Mouse (Mus musculus): ENCODE data around the gene 1700016D06Rik. TPM values are rescaled to one million over a fixed set of nuclear protein-coding genes. Genes with fewer than 3 reads are reported as not detected.

1700016D06Rik gene
- total RNA-seq, 2 experiments from 2014 or later, result not detected

DNA sequence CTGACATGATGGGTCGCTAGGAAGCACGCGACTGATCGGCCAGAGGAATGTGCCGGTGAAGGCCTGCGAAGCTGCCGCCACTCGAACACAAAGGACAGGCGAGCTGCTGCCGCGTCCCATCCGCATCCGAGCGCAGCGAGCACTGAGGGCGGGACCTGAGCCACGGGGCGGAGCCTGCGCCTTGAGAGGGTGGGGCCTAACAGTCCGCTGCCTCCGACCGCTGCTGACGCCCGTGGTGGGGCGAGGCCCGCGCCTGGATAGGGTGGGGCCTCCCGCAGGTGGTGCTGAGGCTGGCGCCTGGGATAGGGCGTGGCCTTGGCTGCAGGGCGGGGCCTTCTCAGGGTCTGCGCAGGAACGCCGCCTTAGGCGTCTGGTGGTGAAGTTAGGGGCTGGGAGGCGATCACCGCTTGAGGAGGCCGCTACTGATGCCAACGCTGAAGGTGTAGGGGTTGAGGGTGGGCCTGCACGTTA, 65.2 kb downstream of the 1700016D06Rik start, which contains the start of gene Ankrd10:
Gene Ankrd10 (minus strand): TSS at position 147 of the 471 bp plus-strand sequence.
- ATAC-seq (ENCODE audit: poor library complexity, severe bottlenecking), result peak; percentile 89

DNA sequence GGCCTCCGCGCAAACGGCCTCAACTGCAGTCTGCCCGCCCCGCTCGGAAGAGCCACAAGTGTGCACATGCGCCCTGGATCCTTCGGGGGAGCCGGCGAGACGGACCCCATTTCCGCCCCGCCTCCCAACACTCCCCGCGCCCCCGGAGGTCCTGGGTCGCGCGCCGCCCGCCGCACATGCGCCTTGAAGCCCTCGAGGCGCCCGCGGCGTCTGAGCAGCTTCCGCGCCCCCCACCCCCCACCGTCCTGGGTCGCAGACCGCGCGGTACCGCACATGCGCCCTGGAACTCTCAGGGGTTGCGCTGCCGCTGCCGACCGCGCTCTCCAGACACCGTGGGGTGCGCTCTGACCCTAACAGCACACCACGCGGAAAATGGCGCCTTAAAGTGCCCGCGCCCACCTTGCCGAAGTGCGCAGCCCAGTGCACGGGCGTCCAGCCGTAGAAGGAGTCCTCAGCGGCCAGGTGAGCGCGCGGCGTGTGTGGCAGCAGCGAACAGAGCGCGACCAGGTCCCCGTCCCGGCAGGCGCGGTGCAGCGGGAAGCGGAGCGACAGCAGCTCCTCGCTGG, 65.8 kb downstream of the 1700016D06Rik start:
- ATAC-seq (ENCODE audit: poor library complexity, severe bottlenecking), result peak; percentile 38

DNA sequence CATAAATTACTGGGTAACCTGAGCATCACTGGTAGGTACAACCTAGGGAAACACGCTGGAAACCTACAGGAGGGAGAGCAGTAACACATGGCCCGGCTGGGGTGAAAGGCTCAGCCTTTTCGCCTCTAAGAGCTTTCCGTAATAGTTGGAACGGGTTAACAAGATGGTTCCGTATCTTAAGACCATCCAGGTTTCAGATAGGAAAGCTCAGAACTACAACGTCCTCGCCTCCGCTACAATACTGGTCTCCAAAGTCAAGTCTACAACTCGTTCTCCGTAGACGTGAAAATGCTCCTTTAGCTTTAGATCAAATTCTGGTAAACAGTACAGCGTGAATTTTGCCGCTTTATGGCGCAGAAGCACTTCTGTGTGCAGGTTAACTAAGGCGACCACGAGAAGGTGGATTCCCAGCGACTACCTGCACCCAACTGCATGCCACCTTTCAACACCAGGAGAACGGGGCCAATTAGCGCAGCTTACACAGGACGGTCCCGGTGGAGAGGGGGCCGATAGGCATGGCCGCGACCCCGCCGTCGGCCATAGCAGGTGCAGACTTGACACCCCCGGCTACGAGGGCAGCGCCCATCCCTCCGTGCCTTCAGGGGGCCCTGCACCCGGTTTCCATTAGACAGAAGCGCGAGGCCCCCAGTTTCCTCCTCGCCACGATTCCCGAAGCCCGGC, 66.4 kb downstream of the 1700016D06Rik start:
- ATAC-seq (ENCODE audit: poor library complexity, severe bottlenecking), result no peak

DNA sequence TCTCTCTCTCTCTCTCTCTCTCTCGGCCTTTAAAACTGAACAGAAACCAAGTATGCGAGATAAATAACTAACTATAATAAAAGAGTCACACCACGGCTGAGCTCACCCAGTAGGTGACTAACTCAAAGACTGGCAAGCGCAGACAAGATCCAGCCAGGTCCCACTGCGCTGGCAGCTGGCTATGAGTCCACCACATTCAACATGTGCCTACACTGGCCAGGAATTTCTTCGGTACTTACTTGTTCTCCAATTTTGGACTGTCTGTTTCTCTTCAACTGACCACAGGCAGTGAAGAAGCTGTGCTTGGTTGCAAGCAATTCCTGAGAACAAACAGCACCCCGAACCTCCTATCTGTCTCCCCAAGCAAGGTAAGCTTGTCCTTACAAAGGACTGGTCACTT, 67.4 kb downstream of the 1700016D06Rik start:
- ATAC-seq (ENCODE audit: poor library complexity, severe bottlenecking), result no peak

DNA sequence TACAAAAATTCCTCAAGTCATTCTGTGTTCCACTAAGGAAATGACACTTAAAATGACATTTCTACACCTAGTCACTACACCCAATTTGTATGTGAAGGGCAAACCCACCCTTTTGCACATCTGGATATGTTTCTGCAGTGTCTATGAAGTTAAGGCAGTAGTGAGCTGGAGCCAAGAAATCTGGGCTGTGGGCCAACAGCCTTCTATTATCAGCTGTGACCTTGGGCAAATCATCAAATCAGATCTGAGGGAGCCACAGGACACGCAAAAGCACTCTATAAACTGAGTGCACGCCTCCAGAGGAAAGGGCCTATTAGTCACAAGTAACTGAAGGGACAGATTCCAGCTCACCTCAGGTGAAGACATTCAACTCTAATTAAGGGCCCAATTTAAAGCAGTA, 68.5 kb downstream of the 1700016D06Rik start:
- no peak for ATAC-seq (ENCODE audit: poor library complexity, severe bottlenecking)

DNA sequence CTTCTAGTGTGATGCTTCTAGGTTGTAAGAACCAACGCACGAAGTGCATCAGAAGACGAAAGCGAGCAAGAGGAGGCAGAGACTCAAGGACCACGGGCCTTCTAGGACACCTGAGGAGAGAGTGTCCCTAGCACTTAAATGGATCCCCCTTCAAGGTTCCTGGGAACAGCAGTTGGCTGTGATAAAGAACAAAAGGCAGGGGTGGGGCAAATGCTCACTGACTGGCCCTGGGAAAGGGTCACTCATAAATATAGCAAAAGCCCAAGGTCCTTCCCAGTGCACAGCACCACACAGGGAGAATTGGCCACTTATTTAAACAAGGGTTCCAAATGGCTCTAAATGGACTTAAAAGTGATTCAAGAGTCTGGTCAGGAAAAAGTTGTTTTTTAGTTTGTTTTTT, 71.7 kb downstream of the 1700016D06Rik start:
- ATAC-seq (ENCODE audit: poor library complexity, severe bottlenecking), result no peak

DNA sequence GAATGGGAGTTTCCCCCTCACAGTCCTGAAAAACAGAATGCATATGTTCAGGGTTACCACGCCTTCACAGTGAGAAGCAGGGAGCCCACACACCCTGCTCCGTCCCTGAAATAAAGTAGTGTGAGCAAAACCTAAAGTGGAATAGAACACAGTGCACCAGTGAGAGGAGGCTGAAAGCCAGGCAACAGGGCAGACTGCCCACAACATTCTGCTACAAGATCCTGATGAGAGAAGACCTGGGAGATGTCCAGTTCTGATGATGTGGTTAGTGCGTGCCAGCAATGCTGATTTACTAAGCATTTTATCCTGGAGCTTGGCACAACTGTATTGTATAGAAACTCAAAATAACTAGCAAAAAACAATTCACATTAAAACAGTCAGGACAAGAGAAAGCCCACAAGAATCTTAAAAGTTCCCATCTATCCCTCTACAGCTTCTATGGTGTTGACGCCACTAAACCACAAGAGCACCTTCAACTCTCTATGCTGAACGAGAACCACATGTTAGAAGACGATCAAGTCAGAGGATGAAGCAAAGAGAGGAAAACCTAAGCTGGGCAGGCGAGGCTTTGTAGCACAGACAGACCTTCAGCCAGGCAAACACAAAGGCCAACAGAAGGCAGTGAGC, 72.2 kb downstream of the 1700016D06Rik start:
- ATAC-seq (ENCODE audit: poor library complexity, severe bottlenecking), result no peak

DNA sequence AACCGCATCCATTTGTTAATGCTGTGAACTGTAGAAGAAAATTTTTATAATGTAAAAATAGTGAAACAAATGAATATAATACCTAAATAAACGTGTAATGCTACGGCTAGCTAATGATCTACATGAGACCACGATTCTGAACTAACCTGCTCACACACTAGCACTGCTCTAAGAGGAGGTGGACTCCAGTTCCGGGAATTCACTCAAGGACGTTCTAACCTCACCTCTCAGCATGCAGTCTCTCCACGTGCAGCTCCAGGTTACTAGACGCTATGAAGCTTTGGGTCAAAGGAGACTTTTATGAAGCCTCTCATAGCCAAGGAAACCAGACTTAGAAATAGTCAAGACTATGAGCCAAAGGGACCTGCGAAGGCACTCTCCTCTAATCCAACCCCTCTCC, 73.1 kb downstream of the 1700016D06Rik start:
- no peak for ATAC-seq (ENCODE audit: poor library complexity, severe bottlenecking)

DNA sequence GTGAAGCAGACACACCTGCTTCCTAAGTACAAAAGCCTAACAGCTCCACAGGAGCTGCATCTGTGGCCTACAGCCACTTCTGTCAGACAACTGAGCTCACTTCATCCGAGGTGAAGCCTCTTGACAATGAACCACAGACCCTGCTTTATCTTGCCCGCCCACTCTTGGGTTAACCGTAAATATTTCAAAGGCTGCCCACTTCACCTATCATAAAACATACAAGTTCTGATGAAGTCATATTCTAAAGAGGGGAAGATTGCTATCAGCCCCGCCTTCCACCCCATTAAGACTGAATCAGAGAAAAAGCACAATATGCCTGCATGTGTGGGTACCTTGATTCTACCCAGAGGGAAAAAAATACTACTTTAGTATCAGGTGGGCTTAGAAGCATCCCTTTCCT, 75.8 kb downstream of the 1700016D06Rik start:
- ATAC-seq (ENCODE audit: poor library complexity, severe bottlenecking), result no peak

DNA sequence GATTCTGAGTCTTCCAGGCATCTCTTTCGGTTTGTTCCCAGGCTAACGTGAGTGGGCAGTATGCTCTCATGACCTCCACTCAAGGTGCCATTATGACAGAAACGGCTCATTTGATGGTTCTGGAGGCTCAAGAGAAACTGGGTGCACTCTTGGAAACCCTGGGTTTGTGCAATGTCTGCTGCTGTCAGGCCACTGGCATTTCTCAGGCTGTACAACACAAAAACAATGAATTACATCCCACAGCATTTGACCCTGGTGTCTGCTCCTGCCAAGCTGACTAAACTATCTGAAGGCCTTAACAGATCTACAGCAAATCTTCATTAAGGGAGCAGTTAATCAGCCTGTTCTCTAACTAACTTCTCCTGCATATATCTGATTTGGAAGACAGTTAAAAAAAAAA, 81.8 kb downstream of the 1700016D06Rik start:
- no peak for ATAC-seq (ENCODE audit: poor library complexity, severe bottlenecking)

DNA sequence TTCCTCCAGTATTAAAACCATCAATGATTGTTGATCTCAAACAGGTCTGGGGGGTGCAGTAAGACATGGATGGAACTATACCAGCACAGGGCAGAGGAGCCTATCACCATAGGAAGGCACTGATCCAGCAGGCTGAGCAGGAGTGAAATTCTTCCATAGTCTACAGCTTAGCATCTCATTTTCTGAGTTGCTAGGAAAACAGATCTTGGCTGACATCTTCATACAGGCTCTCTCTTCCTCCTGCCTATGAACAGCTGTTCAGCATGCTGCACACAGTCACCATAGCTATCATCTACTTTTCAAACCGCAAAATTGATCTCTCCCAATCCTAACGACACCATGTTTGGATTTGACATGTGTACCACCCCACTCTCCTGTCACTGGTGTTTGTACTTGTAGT, 82.8 kb downstream of the 1700016D06Rik start:
- no peak for ATAC-seq (ENCODE audit: poor library complexity, severe bottlenecking)

DNA sequence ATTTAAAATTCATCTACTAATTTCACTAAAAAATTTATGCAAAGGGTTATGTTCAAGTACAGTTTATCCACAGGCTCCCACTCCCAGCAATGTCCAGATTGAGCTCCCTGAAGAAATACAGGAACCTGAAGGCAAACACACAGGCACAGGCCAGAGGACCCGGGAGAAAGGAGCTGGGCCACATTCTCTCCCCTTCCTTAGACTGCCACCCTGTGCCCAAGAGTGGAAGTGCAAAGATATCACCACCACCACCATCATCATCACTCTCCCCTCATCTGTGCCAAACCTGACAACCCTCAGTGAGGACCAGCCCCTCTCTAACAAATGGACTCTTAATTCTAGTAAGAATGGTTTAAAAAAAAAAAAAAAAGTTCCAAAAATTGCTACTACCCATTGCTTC, 84.6 kb downstream of the 1700016D06Rik start:
- peak; percentile 92 for ATAC-seq (ENCODE audit: poor library complexity, severe bottlenecking)

DNA sequence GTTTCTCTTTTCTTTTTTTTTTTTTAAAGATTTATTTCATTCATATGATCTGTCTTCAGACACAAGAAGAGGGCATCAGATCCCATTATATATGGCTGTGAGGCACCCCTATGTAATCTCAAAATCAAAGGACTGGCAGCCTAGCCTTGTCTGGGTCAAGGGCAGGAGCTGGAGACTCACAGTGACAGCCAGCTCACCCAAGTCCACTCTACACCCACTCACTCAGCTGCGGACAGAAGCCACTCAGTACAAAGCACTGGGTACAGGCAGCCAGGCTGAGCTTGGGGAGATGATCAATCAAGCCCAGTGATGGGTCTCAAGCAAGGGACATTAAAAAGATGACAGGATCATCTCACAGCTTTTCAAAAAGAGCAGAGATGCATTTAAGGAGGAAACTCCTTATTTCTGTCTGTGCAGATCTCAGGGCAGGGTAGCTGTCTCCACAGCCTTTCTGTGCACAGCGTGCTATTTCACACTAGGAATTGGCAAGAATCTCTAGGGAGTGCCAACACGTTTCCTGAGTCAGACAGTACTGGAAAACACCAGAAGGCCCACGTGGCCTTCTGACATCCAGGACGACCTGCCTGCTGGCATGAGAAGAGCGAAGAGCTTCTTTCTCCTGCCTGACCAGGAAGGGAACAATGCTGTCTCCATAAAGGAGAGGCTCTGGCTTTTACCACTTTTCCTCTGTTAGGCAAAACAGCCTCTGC, 86.6 kb downstream of the 1700016D06Rik start:
- ATAC-seq (ENCODE audit: poor library complexity, severe bottlenecking), result no peak

DNA sequence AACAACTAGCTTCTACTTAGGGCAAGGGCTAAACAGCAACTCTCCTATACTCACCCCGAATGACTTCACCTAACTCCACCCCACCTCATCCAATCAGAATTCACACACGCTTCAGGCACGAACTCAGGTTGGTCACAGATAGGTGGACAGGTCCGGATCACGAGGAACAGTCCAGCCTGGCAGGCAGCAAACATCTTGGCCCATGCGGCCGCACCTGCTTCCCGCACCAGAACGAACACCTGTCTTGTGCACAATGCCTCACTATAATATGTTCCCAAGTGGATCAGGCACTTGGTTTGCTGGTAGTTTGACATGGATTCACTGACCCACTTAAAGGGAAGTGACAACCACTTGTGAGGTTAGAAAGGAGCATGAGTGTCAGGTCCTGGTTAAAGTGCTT, 92.0 kb downstream of the 1700016D06Rik start:
- ATAC-seq (ENCODE audit: poor library complexity, severe bottlenecking), result no peak

Other genes with a start within 250 kb of the 1700016D06Rik start
- gene Rab20, start 222.4 kb downstream of the 1700016D06Rik start, total RNA-seq (2015), result 2.5 and 3.5 TPM in 2 replicates
- gene Rab20, start 222.4 kb downstream of the 1700016D06Rik start, total RNA-seq (2017), result 3.3 and 7.7 TPM in 2 replicates
- 39.8 and 53.9 TPM in 2 replicates for gene Naxd, start 203.6 kb downstream of the 1700016D06Rik start, total RNA-seq (2015)
- 45.7 and 58.1 TPM in 2 replicates for gene Naxd, start 203.6 kb downstream of the 1700016D06Rik start, total RNA-seq (2017)
- gene Cars2, start 150.3 kb downstream of the 1700016D06Rik start, total RNA-seq (2015), result 17.2 and 20.7 TPM in 2 replicates
- 23.3 and 25.5 TPM in 2 replicates for gene Cars2, start 150.3 kb downstream of the 1700016D06Rik start, total RNA-seq (2017)
- gene Ing1, start 145.5 kb downstream of the 1700016D06Rik start, total RNA-seq (2015), result 42.5 and 42.9 TPM in 2 replicates
- 47.4 and 55.3 TPM in 2 replicates for gene Ing1, start 145.5 kb downstream of the 1700016D06Rik start, total RNA-seq (2017)
- 32.8 and 37.5 TPM in 2 replicates for gene Ankrd10, start 65.3 kb downstream of the 1700016D06Rik start, total RNA-seq (2015)
- gene Ankrd10, start 65.3 kb downstream of the 1700016D06Rik start, total RNA-seq (2017), result 27.2 and 29.4 TPM in 2 replicates
- 39.5 and 48.5 TPM in 2 replicates for gene Arhgef7, start 26.7 kb upstream of the 1700016D06Rik start, total RNA-seq (2015)
- 25.0 and 27.0 TPM in 2 replicates for gene Arhgef7, start 26.7 kb upstream of the 1700016D06Rik start, total RNA-seq (2017)
- gene Tex29, start 139.4 kb upstream of the 1700016D06Rik start, total RNA-seq (2015), result not detected in 2 replicates
- not detected in 2 replicates for gene Tex29, start 139.4 kb upstream of the 1700016D06Rik start, total RNA-seq (2017)